Mouse (Mus musculus) embryonic facial prominence, embryonic 14.5 days (tissue): ENCODE measurements around the gene Odf4. TPM values are rescaled to one million over a fixed set of nuclear protein-coding genes. Genes with fewer than 3 reads are reported as not detected.
A peak's percentile ranks its signal among the peaks of the same experiment; 100 is the strongest.
"Not testable (repeated sequence)": the region's sequence is repeated elsewhere in the genome, so short reads cannot be mapped to it uniquely, and the experiment has no call there.

ENCODE experiments used
- ATAC-seq: fragments of 200-750 bp; cut with Nextera tagmentation; 2 replicates; pipeline ENCODE4 v1.8.0; 2017; ENCODE audit warnings: low read depth, moderate number of reproducible peaks, moderate TSS enrichment
- DNase-seq: peaks from one replicate; pipeline ENCODE4 v3.0.0-alpha.2; 2015; ENCODE audit warnings: low spot score
- H3K27ac ChIP-seq: fragments of 300-500 bp; sonication (generic); replicated peaks from 2 replicates; pipeline ENCODE4 v1.5.1; 2014; ENCODE audit warnings: low read depth, mild to moderate bottlenecking, low read length, moderate library complexity
- H3K27me3 ChIP-seq: fragments of 300-500 bp; sonication (generic); replicated peaks from 2 replicates; pipeline ENCODE4 v1.6.1; 2014; ENCODE audit warnings: low read length; ENCODE audit not compliant: control insufficient read depth, insufficient read depth
- H3K36me3 ChIP-seq: fragments of 300-500 bp; sonication (generic); 2 replicates; pipeline ENCODE4 v1.6.1; 2014; ENCODE audit warnings: low read length, mixed read lengths; ENCODE audit not compliant: control insufficient read depth, insufficient read depth
- H3K4me1 ChIP-seq: fragments of 300-500 bp; sonication (generic); 2 replicates; pipeline ENCODE4 v1.6.1; 2014; ENCODE audit warnings: antibody characterized with exemption, low read length; ENCODE audit not compliant: control insufficient read depth, insufficient read depth
- H3K4me2 ChIP-seq: fragments of 300-500 bp; sonication (generic); 2 replicates; pipeline ENCODE4 v1.6.1; 2014; ENCODE audit warnings: low read depth, mild to moderate bottlenecking, low read length, moderate library complexity, mixed read lengths
- H3K4me3 ChIP-seq: fragments of 300-500 bp; sonication (generic); 2 replicates; pipeline ENCODE4 v1.5.1; 2014; ENCODE audit warnings: low read depth, mild to moderate bottlenecking, low read length
- H3K9ac ChIP-seq: fragments of 300-500 bp; sonication (generic); 2 replicates; pipeline ENCODE4 v1.6.1; 2014; ENCODE audit warnings: low read depth, mild to moderate bottlenecking, low read length, moderate library complexity, mixed read lengths
- H3K9me3 ChIP-seq: fragments of 300-500 bp; sonication (generic); 2 replicates; pipeline ENCODE4 v1.6.1; 2016; ENCODE audit warnings: low read length; ENCODE audit not compliant: control insufficient read depth
- WGBS: fragments of 180-500 bp; shearing (Covaris S2); extraction: QIAGEN DNeasy Blood & Tissue Kit; methylation state at CpG from one replicate; pipeline ENCODE4 v1.1.7; 2014; 5-methylcytosine and 5-hydroxymethylcytosine counted together
- polyA plus RNA-seq: library from polyadenylated mRNA; unstranded; fragments of >200 nt; fragmentation: Nextera tagmentation; extraction: Ambion mirVana; gene quantifications from 2 replicates; pipeline ENCODE4 v1.2.1, GENCODE M21; 2014

Odf4 gene
- polyA plus RNA-seq, 1 experiment from 2014 or later, result not detected

DNA sequence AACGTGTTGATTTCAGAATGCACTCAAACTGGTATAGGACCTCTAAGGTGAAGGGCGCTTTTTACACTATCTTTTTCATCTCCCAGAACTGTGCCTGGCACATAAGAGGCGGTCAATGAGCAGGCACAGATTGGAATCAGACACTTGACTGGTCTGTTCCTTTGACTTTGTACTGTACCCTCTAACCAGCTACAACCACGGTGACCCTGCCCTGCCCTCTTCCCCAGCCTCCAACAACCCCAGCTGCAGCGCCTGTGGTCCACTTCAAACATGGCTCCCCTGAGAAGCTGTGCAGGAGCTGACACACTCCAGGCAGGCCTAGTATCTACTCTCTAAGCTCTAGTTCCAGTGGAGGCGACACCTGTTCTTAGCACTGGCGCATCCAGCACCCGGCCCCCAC, 15.8 kb upstream of the Odf4 start:
- 84% methylated on average over 8 of the region's 8 CpGs for WGBS
- H3K4me3 ChIP-seq, result no peak overlapping the region
- no peak for DNase-seq
- no peak overlapping the region for H3K4me2 ChIP-seq
- no peaks in the 10 kb centered on the region; the same call in 1 of the 2 replicates for H3K27me3 ChIP-seq
- ATAC-seq, result no peak
- no peaks in the 10 kb centered on the region for H3K36me3 ChIP-seq
- no peaks in the 10 kb centered on the region for H3K9me3 ChIP-seq
- peaks cover 9% of the 10 kb centered on the region; the same call in 1 of the 2 replicates for H3K4me1 ChIP-seq
- no peak overlapping the region for H3K9ac ChIP-seq
- no peak overlapping the region for H3K27ac ChIP-seq

DNA sequence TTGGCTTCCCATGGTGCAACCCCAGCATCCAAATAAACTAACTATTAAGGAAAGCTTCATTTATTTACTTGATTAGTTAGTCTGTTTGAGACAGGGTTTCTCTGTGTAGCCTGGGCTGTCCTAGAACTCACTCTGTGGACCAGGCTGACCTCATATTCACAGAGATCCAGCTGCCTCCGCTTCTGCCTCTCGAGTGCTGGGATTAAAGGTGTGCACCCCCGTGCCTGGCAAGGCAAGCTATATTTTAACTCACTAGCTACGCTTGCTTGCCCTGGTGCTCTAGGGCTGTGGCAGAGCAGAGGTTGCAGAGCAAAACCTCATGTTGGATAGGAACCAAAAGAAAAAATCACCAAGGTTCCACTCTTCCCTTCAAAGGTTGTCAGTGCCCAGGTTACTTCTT, 13.6 kb upstream of the Odf4 start:
- H3K4me3 ChIP-seq, result peak overlapping the region; percentile 45
- H3K9me3 ChIP-seq, result no peaks in the 10 kb centered on the region
- H3K36me3 ChIP-seq, result no peaks in the 10 kb centered on the region
- WGBS, result 54% methylated on average over 4 of the region's 4 CpGs
- H3K9ac ChIP-seq, result peak overlapping the region; percentile 65
- H3K4me1 ChIP-seq, result peaks cover 5% of the 10 kb centered on the region; the same call in 1 of the 2 replicates
- no peak for ATAC-seq
- DNase-seq, result no peak
- H3K27ac ChIP-seq, result 0 out of 2 replicates have a peak overlapping the region, but pooled peaks have one; percentile 61
- peak overlapping the region; percentile 59 for H3K4me2 ChIP-seq
- no peaks in the 10 kb centered on the region for H3K27me3 ChIP-seq

DNA sequence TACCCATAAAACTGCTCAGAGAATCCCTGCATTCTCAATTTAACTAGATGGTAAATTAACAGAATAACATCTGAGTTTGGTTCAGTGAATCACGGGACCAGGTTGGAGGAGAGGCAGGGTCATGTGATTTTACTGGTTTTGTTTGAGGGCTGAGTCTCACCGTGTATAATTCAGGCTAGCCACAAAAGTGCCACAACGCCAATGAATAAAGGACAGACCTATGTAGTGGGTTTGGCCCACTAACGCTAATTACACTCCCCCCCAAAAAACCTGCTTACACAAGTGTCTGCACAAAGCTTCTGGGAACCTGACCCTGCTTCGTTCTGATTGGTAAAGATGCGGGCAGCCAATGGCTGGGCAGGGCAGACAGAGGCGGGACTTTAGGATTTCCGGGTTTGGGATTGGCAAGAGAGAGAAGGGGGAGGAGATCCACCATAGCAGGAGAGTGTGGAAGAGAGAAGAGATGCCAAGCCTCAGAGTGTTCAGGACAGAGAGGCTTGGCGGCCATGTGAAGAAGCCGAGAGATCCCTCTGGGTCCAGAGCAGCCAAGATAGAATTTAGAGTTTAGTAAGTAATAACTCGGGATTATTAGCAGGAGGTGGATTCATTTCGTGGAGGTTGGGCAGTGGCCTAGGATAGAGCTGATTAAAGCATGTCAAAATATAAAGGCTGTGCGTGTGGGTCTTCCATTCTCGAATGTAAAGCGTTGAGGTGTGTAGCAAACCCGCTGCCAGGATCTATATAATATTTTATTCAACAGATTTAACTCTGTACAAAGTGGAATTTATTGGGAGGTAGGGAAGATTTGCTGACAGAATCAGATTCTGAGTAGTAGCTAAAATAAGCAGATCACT, 12.8 kb upstream of the Odf4 start:
- Histone ChIP-seq H3K9me3 (no peaks in the 10 kb centered on the region), H3K27ac (peak overlapping the region; percentile 61), H3K9ac (peak overlapping the region; percentile 65), H3K4me3 (peak overlapping the region; percentile 45), H3K4me2 (peak overlapping the region; percentile 59), H3K27me3 (no peaks in the 10 kb centered on the region), H3K4me1 (peaks cover 5% of the 10 kb centered on the region; the same call in 1 of the 2 replicates), H3K36me3 (no peaks in the 10 kb centered on the region)
- DNase-seq (peak; percentile 97), ATAC-seq (peak; percentile 99)
- 2% methylated on average over 16 of the region's 16 CpGs for WGBS

DNA sequence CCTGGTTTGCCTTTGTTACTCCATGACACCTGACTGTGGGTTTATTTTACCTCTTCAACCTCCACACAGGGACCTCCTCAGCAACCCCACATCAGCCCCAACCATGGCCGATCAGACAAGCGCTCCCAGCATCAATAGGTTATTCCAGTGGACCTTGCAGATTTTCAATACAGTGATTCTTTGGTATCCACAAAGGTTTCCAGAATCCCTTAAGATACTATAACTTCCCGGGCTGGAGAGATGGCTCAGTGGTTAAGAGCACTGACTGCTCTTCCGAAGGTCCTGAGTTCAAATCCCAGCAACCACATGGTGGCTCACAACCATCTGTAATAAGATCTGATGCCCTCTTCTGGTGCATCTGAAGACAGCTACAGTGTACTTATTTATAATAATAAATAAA, 10.1 kb upstream of the Odf4 start:
- H3K4me3 ChIP-seq, H3K4me2 ChIP-seq, DNase-seq, H3K36me3 ChIP-seq, H3K27me3 ChIP-seq, ATAC-seq, H3K4me1 ChIP-seq, H3K9me3 ChIP-seq, H3K27ac ChIP-seq, H3K9ac ChIP-seq: not testable (repeated sequence)
- 91% methylated on average over 4 of the region's 4 CpGs for WGBS

DNA sequence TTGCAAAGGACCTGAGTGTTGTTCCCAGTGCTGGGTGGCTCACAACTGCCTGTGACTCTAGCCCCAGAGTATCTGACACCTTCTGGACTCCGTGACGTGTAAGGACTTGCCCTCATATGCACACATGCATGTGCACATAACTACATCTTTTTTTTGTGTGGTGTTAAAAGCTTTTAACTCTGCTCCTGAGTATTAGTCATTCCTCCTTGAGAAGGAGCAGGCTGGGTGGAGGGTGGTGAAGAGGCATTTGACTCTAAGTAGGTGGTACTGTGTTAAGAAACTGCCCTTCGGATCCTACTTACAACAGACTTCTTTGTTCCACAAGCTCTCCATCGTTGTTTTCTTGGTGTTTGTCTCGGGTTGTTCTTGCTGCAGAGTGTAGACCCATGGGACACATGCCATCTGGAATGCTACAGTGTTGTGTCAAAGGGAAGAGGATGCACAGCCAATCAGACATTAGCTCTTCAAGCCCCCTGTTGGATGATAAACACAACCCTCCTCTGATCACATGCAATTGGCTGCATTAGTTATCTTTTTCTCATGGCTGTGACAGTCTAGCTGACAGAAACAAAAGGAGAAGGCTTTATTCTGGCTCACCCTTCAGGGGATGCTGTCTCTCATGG, 7.1 kb upstream of the Odf4 start:
- WGBS, result 62% methylated on average over 5 of the region's 5 CpGs
- no peak overlapping the region for H3K4me2 ChIP-seq
- DNase-seq (no peak), ATAC-seq (no peak)
- H3K4me3 ChIP-seq, result no peak overlapping the region
- no peak overlapping the region for H3K9ac ChIP-seq
- no peak overlapping the region for H3K27ac ChIP-seq
- H3K9me3 ChIP-seq, result no peaks in the 10 kb centered on the region
- no peaks in the 10 kb centered on the region for H3K36me3 ChIP-seq
- H3K4me1 ChIP-seq, result no peaks in the 10 kb centered on the region
- no peaks in the 10 kb centered on the region for H3K27me3 ChIP-seq

DNA sequence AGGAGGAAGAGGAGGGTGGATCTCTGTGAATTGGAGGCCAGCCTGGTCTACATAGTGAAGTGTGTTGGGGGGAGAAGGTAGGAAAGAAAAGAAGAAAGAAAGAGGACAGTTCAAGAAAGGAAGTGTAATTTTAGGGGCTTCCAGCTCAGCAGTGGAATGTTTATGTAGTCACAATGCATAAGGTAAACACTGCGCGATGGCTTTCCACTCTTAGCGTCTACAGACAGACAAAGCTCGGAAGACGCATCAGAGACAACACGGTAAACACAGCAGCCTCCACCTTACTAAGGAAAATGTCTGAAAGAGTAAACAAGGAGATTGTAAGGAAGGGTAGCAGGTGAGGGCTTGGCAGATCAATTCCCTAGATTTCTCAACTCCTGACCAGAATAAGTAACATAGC, 3.1 kb upstream of the Odf4 start:
- no peak for DNase-seq
- no peak overlapping the region for H3K4me3 ChIP-seq
- no peak overlapping the region for H3K9ac ChIP-seq
- no peak overlapping the region for H3K27ac ChIP-seq
- H3K4me2 ChIP-seq, result no peak overlapping the region
- H3K36me3 ChIP-seq, result no peaks in the 10 kb centered on the region
- no peaks in the 10 kb centered on the region for H3K9me3 ChIP-seq
- H3K27me3 ChIP-seq, result no peaks in the 10 kb centered on the region
- H3K4me1 ChIP-seq, result no peaks in the 10 kb centered on the region
- ATAC-seq, result no peak
- 67% methylated on average over 6 of the region's 6 CpGs for WGBS

DNA sequence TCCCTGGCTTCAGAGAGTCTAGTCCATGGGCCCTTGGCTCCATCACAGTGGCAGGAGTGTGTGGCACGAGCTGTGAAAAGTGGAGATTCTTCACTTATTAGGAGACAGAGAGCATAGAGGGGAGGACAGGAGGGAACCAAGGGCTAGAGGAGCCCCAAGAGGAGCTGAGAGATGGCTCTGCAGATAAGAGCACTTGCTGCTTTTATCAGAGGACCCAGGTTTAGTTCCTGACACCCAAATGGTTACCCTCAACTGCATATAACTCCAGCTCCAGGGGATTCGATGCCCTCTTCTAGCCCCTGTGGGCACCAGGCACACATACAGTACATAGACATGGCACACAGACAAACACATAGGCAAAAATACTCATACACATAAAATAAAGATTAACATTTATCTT, 2.1 kb downstream of the Odf4 start:
- DNase-seq (no peak), ATAC-seq (no peak)

DNA sequence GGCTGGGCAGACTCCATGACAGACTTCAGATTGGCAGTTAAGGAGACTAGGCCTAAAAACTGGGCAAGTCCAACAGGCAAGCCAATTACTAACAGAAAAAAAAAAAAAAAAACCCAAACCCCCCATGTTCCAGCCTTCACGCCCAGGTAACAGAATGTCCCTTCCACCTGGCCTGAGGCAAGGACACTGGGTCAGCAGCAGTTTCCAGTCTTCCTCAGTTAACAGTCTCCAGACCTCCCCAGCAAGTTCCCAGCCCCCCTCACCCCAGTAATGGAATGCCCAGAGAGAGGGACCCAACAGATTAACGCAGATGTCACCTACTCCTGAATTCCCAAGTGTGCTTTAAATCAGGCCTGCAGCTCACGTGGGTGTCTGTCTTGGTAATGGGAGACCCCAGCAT, 3.7 kb downstream of the Odf4 start:
- Histone ChIP-seq H3K36me3 (no peaks in the 10 kb centered on the region), H3K9ac (no peak overlapping the region), H3K27me3 (no peaks in the 10 kb centered on the region), H3K4me3 (no peak overlapping the region), H3K9me3 (no peaks in the 10 kb centered on the region), H3K4me2 (no peak overlapping the region), H3K27ac (no peak overlapping the region), H3K4me1 (no peaks in the 10 kb centered on the region)
- no peak for DNase-seq
- no peak for ATAC-seq
- 53% methylated on average over 3 of the region's 3 CpGs for WGBS

More for the DNA sequence above, 2.1 kb downstream of the Odf4 start:
- 91% methylated on average over 2 of the region's 2 CpGs for WGBS
- Histone ChIP-seq H3K4me1 (no peaks in the 10 kb centered on the region), H3K27me3 (no peaks in the 10 kb centered on the region), H3K9ac (no peak overlapping the region), H3K9me3 (no peaks in the 10 kb centered on the region), H3K36me3 (no peaks in the 10 kb centered on the region), H3K27ac (no peak overlapping the region), H3K4me2 (no peak overlapping the region), H3K4me3 (no peak overlapping the region)
